In genomic region chr12:72285366-72286345, GRCm38 (mm10) we compare ENCODE assay signal across 9 mouse cellular contexts.
A peak's percentile ranks its signal among the peaks of the same experiment; 100 is the strongest.
DNase-seq lines count a peak whose midpoint lies in the region; ATAC-seq lines count a peak whose summit lies in the region.
"Had no signal": no experiment of that assay in that cellular context is flagged by ENCODE, and none has a peak within 500 bp of the region (broad histone marks: within the 10 kb centered on the region; RNA-seq: fewer than 3 reads in every experiment).

No protein-coding gene starts in this region.

- no peaks in the 10 kb centered on the region for H3K36me3 ChIP-seq in forebrain, embryonic 13.5 days (ENCODE audit: poor library complexity, severe bottlenecking)
- no peaks in the 10 kb centered on the region for H3K36me3 ChIP-seq in forebrain, embryonic 12.5 days (replicated peaks)
- H3K36me3 ChIP-seq in midbrain, embryonic 15.5 days (replicated peaks) = no peaks in the 10 kb centered on the region
- H3K36me3 ChIP-seq: neural tube, embryonic 12.5 days had no signal

- H3K27ac ChIP-seq in forebrain, embryonic 13.5 days = peak overlapping the region; percentile 8
- no peak overlapping the region for H3K27ac ChIP-seq in forebrain, embryonic 12.5 days
- peak overlapping the region; percentile 35; the same call in 1 of the 2 replicates for H3K27ac ChIP-seq in midbrain, embryonic 15.5 days
- H3K27ac ChIP-seq: neural tube, embryonic 12.5 days had no signal

- no peaks in the 10 kb centered on the region for H3K4me1 ChIP-seq in forebrain, embryonic 13.5 days
- no peaks in the 10 kb centered on the region for H3K4me1 ChIP-seq in forebrain, embryonic 12.5 days
- H3K4me1 ChIP-seq in midbrain, embryonic 15.5 days = 0 out of 2 replicates have a peak, but pooled peaks cover 4% of the 10 kb centered on the region
- H3K4me1 ChIP-seq: neural tube, embryonic 12.5 days had no signal

- peak; percentile 83 to 85 for DNase-seq in cerebellum, postnatal 25 days
- peak; percentile 84 for DNase-seq in layer of hippocampus, adult 9-10 months (ENCODE audit: low spot score)
- DNase-seq in MN1 (ENCODE audit: low spot score) (no peak), liver (no peak)
- no peak for DNase-seq in thymus, postnatal 4 days

- ATAC-seq in forebrain, embryonic 13.5 days = peak; percentile 92
- no peak for ATAC-seq in forebrain, embryonic 12.5 days (ENCODE audit: low FRiP score)
- peak; percentile 74; the same call in 1 of the 2 replicates for ATAC-seq in midbrain, embryonic 15.5 days (replicated peaks)

- H3K4me3 ChIP-seq in forebrain, embryonic 13.5 days = no peak overlapping the region
- H3K4me3 ChIP-seq in forebrain, embryonic 12.5 days (replicated peaks) = no peak overlapping the region
- no peak overlapping the region for H3K4me3 ChIP-seq in midbrain, embryonic 15.5 days
- H3K4me3 ChIP-seq: neural tube, embryonic 12.5 days had no signal

- H3K27me3 ChIP-seq in forebrain, embryonic 13.5 days = no peaks in the 10 kb centered on the region
- no peaks in the 10 kb centered on the region for H3K27me3 ChIP-seq in forebrain, embryonic 12.5 days
- no peaks in the 10 kb centered on the region for H3K27me3 ChIP-seq in midbrain, embryonic 15.5 days (replicated peaks)
- H3K27me3 ChIP-seq: neural tube, embryonic 12.5 days had no signal

- no peaks in the 10 kb centered on the region for H3K9me3 ChIP-seq in forebrain, embryonic 13.5 days (replicated peaks)
- H3K9me3 ChIP-seq in forebrain, embryonic 12.5 days = no peaks in the 10 kb centered on the region
- no peaks in the 10 kb centered on the region for H3K9me3 ChIP-seq in midbrain, embryonic 15.5 days
- H3K9me3 ChIP-seq: neural tube, embryonic 12.5 days had no signal

- 73% methylated on average over 25 of the region's 25 CpGs for WGBS in forebrain, embryonic 13.5 days
- WGBS in forebrain, embryonic 12.5 days = 85% methylated on average over 25 of the region's 25 CpGs
- 57% methylated on average over 25 of the region's 25 CpGs for WGBS in midbrain, embryonic 15.5 days

- H3K9ac ChIP-seq in forebrain, embryonic 13.5 days = no peak overlapping the region
- H3K9ac ChIP-seq in forebrain, embryonic 12.5 days = no peak overlapping the region
- no peak overlapping the region for H3K9ac ChIP-seq in midbrain, embryonic 15.5 days
- H3K9ac ChIP-seq: neural tube, embryonic 12.5 days had no signal

- H3K4me2 ChIP-seq in forebrain, embryonic 13.5 days = peak overlapping the region; percentile 9; the same call in 1 of the 2 replicates
- no peak overlapping the region for H3K4me2 ChIP-seq in forebrain, embryonic 12.5 days
- no peak overlapping the region for H3K4me2 ChIP-seq in midbrain, embryonic 15.5 days
- H3K4me2 ChIP-seq: neural tube, embryonic 12.5 days had no signal

Comparison
In these comparisons a context has a peak if more than half of its experiments do, and no peak if none do; other contexts are left out.
1. DNase-seq: peak in cerebellum, postnatal 25 days (2 of 2) and layer of hippocampus, adult 9-10 months (single experiment); none in MN1 (single experiment), thymus, postnatal 4 days (single experiment) and liver (single experiment).